Mouse (Mus musculus) bone marrow macrophage, adult 2 months (primary cell): Measurements from ENCODE around the gene Hhatl. TPM values are rescaled to one million over a fixed set of nuclear protein-coding genes. Genes with fewer than 3 reads are reported as not detected.

Experiments
- H3K27ac ChIP-seq: 2 replicates; pipeline ENCODE4 v1.5.1; 2012; ENCODE audit warnings: low read depth, low read length; ENCODE audit not compliant: insufficient read depth
- H3K4me1 ChIP-seq: 2 replicates; pipeline ENCODE4 v1.6.1; 2012; ENCODE audit warnings: low read length; ENCODE audit not compliant: control insufficient read depth, insufficient read depth
- H3K4me3 ChIP-seq: 2 replicates; pipeline ENCODE4 v1.5.1; 2012; ENCODE audit warnings: mild to moderate bottlenecking, low read length, moderate library complexity; ENCODE audit not compliant: insufficient read depth
- CTCF ChIP-seq: IDR thresholded peaks from 2 replicates; pipeline ENCODE4 v1.5.1; 2012; ENCODE audit warnings: low read depth, mild to moderate bottlenecking, low read length, moderate library complexity
- POLR2A ChIP-seq: IDR thresholded peaks from 2 replicates; pipeline ENCODE4 v1.6.1; 2012; ENCODE audit warnings: mild to moderate bottlenecking, low read depth, low read length, borderline replicate concordance
- polyA plus RNA-seq: library from polyadenylated mRNA; stranded (reverse); fragments of >200 nt; gene quantifications from 2 replicates; pipeline ENCODE4 v1.2.4, GENCODE M21; 2012; ENCODE audit not compliant: missing spikeins, insufficient read depth, insufficient read length

The Hhatl gene
- polyA plus RNA-seq, 1 experiment: not detected

DNA sequence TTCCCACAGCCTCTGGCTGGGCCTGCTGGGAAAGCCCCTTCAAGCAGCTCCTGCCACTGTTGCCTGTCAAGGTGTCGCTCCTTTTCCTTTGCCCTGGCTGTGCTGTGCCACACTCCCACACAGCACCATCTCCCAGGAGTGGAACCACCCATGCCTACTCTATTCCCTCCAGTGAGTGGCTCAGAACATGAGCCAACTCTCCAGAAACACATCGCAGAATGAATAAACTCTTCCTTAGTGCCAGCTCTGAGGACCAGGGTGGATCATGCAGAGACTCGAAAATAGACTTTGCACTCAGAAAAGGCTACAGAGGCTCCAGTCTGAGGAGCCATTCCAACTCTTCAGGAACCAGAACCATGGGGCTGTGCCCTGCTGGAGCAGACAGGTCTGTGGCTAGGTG is 34.0 kb upstream of the Hhatl start:
- no peaks in the 10 kb centered on the region for H3K4me1 ChIP-seq
- TF ChIP-seq POLR2A: no peak
- no peak for TF ChIP-seq CTCF
- H3K27ac ChIP-seq: no peak overlapping the region
- H3K4me3 ChIP-seq: no peak overlapping the region

DNA sequence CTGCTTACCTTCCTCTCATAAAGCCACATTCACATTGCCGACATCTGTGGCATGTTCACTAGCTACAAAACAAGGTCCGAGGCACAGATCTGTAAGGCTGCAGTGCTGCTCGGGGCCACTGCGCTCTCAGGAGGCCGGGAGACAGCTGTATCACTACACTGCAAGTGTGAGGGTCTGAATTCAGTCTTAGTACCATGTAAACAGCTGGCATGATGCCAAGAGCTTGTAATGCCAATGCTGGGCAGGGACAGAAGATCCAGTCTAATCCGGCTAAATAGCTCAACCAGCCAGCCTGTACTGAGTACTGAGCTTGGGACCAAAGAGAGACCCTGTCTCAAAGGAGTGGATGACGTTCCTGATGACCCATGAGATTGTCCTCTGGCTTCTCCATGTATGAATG is 31.7 kb upstream of the Hhatl start:
- H3K4me1 ChIP-seq: no peaks in the 10 kb centered on the region
- no peak for TF ChIP-seq CTCF
- TF ChIP-seq POLR2A: no peak
- no peak overlapping the region for H3K27ac ChIP-seq
- no peak overlapping the region for H3K4me3 ChIP-seq

DNA sequence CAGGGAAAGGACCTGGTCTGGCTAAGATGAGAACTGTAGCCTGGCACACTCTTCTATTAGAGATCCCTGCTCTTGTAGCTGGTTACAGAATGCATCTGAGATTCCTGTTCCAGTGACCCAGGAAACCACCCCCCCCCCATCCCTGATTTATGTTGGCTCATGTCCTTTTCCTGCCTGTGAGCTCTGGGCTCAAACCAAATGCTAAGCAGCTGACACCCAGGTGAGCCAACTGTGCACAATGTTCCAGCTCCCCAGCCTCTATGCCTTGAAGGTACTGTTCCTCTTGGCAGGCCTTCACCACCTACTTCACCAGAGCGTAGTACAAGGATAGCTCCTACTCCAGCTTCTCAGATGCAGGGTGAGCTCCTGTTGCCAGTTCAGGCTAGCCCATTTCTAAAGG is 30.7 kb upstream of the Hhatl start:
- TF ChIP-seq POLR2A (no peak), CTCF (no peak)
- Histone ChIP-seq H3K4me1 (no peaks in the 10 kb centered on the region), H3K4me3 (no peak overlapping the region)

DNA sequence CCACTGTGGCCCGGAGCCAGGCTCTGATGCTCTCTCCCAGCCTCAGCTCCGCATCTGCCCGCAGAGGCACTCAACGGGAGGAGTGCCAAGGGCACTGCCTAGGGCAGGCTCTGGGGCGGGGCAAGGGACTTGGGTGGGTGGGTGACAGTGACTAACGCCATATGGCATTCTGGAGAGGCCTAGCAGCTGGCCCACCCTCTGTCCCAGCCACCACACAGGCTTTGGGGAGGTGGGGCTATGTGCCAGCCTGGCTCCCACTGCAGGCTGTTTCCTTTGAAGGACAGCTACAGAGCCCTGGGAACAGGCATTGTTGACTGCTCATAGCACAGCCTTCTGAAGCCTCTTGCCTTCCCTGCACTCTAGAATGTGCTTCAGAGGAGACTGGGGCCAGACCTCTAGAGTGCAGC is 30.3 kb upstream of the Hhatl start:
- Histone ChIP-seq H3K27ac (no peak overlapping the region), H3K4me1 (no peaks in the 10 kb centered on the region), H3K4me3 (no peak overlapping the region)
- TF ChIP-seq CTCF: no peak
- no peak for TF ChIP-seq POLR2A

More for the DNA sequence above, 30.7 kb upstream of the Hhatl start:
- no peak overlapping the region for H3K27ac ChIP-seq

DNA sequence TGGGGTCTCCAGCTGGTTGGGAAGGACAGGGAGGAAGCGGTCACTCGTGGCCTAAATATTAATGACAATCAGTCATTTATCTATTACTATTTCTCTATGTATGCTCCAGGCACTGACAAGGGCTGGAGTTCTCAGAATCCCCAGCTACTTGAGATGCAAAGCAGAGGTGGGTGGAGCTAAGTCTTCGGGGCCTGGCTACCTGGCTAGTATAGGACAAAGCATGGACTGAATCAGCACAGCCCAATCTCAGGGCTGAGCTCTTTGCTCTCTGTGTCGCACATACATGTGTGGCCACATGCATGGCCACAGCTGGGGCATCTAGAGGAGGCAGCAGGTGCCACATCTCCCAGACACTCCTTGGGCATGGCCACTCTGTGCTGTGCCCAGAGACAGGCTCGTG is 28.5 kb upstream of the Hhatl start:
- Histone ChIP-seq H3K27ac (no peak overlapping the region), H3K4me1 (no peaks in the 10 kb centered on the region), H3K4me3 (no peak overlapping the region)
- TF ChIP-seq POLR2A: no peak

DNA sequence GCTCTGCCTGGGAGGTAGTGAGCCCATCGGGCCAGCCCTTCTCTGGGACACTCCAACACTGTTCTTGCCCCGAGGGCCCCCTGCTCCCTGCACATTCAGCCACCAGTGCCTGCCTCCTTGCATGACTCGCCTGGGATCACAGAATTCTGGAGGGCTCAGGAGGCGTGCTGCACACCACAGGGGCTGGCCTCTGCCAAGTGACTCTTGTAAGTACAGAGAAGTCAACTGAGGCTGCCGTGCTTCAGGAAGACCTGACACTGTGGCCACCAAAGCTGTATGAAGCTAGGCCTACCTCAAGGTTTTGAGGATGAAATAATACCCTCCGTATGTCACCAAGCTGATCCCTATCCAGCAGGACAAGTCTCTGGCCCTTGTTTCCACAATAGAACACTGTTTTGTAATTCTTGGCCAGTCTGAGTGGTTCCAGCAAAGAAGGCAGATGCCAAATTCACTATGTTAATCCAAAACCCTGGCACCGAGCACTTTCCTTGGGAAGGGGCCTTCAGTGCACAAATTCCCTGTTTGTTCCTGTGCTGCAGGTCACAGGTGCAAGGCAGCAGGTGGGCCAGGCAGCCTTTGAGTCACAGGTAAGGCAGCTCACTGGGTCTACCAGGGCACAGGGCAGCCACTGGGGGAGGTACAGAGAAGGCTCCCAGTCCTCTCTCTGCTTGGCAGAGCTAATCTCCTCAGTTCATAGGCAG is 27.6 kb upstream of the Hhatl start:
- no peak for TF ChIP-seq CTCF
- no peak for TF ChIP-seq POLR2A
- Histone ChIP-seq H3K4me3 (no peak overlapping the region), H3K4me1 (no peaks in the 10 kb centered on the region), H3K27ac (no peak overlapping the region)

DNA sequence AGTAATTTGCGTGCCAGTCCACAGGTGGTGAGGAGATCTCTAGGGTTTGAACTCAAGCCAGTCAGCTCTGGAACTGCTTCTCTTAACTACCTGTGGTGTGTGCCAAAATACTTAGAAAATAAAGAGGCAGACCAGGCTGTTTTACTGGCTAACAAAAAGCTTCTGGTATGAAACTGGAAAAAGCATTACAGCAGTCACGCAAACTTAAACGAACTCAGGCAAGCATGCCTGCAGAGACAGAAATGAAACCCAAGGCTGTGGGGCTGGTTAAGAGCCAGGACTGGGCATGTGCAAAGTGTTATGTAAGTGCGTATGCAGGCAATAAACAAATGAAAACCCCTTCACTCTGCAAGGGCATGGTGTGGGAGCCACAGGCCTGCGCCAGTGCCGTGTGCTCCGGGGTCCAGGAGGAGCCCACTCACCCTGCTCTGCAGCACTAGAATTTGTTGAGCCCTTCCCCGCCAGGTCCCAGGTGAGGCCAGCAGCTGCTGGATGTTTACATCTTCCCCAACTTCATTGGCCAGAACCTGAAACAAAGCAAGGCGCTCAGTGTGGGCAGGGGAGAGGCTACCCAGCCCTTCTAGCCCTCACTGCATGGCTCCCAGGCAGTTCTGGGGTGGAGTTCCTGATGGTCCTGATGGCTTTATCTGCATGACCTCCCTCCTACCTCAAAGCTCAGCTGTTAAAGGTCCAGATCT is 26.9 kb upstream of the Hhatl start:
- TF ChIP-seq POLR2A (no peak), CTCF (no peak)
- no peak overlapping the region for H3K4me3 ChIP-seq
- no peak overlapping the region for H3K27ac ChIP-seq
- no peaks in the 10 kb centered on the region for H3K4me1 ChIP-seq

DNA sequence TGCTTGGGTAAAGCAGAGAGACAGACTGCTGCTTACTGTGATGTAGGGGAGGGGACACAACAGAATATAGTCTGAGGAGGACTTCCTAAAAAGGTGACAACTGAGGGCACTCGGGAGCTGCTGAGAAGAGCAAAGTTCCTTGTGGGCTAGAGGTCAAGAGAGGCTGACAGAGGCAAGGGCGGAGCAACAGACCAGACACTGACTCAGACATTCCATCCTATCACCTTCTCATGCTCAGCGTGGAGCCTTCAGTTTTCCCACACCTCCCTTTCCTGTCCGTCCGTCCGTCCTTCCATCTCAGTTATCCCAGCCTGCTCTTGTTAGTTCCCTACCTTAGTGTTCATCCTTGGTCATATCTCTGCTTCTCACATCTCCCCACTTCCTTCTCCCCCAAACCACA is 22.9 kb upstream of the Hhatl start:
- H3K4me1 ChIP-seq: no peaks in the 10 kb centered on the region
- H3K4me3 ChIP-seq: no peak overlapping the region
- H3K27ac ChIP-seq: no peak overlapping the region
- TF ChIP-seq CTCF (no peak), POLR2A (no peak)

DNA sequence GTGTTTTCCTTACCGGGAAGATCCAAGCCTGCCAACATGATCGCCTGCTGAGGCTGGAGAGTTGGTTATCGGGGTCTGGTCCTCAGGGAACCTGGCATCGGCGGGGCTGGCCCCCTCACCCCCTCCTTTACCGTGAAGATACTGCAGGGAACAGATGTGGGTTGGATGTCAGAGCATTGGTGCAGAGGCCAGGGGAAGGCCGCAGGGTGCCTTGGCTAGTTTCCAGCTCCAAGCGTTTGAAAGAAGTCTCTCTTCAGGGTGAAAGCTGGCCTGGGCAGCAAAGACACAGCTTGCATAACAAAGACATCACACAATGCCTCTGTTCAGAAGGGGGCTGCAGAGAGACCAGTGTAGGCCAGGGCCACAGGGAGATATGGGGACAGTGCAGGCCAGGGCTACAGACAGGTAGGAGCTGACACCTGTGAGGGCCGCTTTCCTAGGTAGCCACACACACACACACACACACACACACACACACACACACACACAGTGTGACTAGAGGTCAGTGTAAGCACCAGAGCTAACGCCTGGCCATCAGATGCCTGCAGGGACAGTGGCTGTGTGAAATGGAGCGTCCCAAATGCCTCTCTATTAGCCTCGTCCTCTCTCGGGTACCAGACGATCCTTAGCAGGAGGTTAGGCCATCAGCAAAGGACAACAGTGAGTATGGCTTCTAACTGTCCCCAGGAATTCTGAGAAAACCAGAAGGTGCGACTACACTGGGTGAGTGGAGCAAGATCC is 17.9 kb upstream of the Hhatl start:
- TF ChIP-seq POLR2A: no peak
- TF ChIP-seq CTCF: no peak
- Histone ChIP-seq H3K27ac (no peak overlapping the region), H3K4me3 (no peak overlapping the region), H3K4me1 (no peaks in the 10 kb centered on the region)

DNA sequence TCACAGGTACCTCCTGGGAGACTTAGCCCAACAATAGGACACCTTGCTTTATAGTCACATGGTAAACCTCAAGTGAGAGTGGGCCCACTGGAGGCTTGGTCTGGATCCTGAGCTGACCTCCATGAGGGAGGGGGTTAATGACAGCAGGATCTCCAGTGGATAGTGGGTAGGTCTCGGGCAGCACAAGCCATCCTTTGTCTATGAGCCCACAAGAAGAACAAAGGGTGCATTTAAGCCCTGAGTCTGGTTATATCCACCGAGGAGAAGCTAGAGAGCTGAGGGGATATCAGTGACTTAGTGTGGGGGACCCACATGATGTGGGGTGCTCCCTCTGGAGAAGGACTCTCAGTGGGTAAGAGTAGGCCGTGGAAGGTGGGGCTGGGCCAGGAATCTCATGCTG is 16.2 kb upstream of the Hhatl start:
- TF ChIP-seq CTCF (no peak), POLR2A (no peak)
- Histone ChIP-seq H3K4me3 (no peak overlapping the region), H3K27ac (no peak overlapping the region), H3K4me1 (no peaks in the 10 kb centered on the region)
